In genomic region chr10:128586546-128586945, GRCm38 (mm10) we compare ENCODE assay signal across 11 mouse cellular contexts. TPM values are rescaled to one million over a fixed set of nuclear protein-coding genes. Genes with fewer than 3 reads are reported as not detected.
DNase-seq lines count a peak whose midpoint lies in the region; ATAC-seq and TF ChIP-seq lines count a peak whose summit lies in the region.
"Had no signal": no experiment of that assay in that cellular context is flagged by ENCODE, and none has a peak within 500 bp of the region (broad histone marks: within the 10 kb centered on the region; RNA-seq: fewer than 3 reads in every experiment).

No protein-coding gene starts in this region.

- peak overlapping the region; percentile 98; the same call in 1 of the 2 replicates for H3K4me2 ChIP-seq in embryonic facial prominence, embryonic 14.5 days (ENCODE audit: low read depth, low read length)
- peak overlapping the region; percentile 86 for H3K4me2 ChIP-seq in myocyte (ENCODE audit: low read depth)

- no peaks in the 10 kb centered on the region for H3K36me3 ChIP-seq in embryonic facial prominence, embryonic 14.5 days (ENCODE audit: control insufficient read depth, insufficient read depth, low read length)
- no peaks in the 10 kb centered on the region for H3K36me3 ChIP-seq in myocyte (ENCODE audit: control insufficient read depth, insufficient read depth)

- TF ChIP-seq POLR2A in myocyte (IDR thresholded peaks at IDR 0.05; ENCODE audit: insufficient read length, low read depth), result no peak

- H3K4me1 ChIP-seq in embryonic facial prominence, embryonic 14.5 days (ENCODE audit: control insufficient read depth, insufficient read depth, low read length), result peaks cover 10% of the 10 kb centered on the region; the same call in 1 of the 2 replicates

- H3K9me3 ChIP-seq in embryonic facial prominence, embryonic 14.5 days (ENCODE audit: control insufficient read depth, low read length), result no peaks in the 10 kb centered on the region

- ATAC-seq in embryonic facial prominence, embryonic 14.5 days (ENCODE audit: low read depth), result peak; percentile 16; the same call in 1 of the 2 replicates

- no peak overlapping the region for H3ac ChIP-seq in myocyte (ENCODE audit: control insufficient read depth, insufficient read length)

- peak overlapping the region; percentile 78 for H3K27ac ChIP-seq in layer of hippocampus, adult 2 months
- H3K27ac ChIP-seq in embryonic facial prominence, embryonic 14.5 days (replicated peaks; ENCODE audit: low read depth, low read length), result peak overlapping the region; percentile 86

- WGBS in embryonic facial prominence, embryonic 14.5 days, result 20% methylated on average over 1 of the region's 1 CpGs

- no peak overlapping the region for H3K4me3 ChIP-seq in layer of hippocampus, adult 2 months
- no peak overlapping the region for H3K4me3 ChIP-seq in embryonic facial prominence, embryonic 14.5 days (ENCODE audit: low read depth, low read length)
- peak overlapping the region; percentile 62 for H3K4me3 ChIP-seq in myocyte

- peaks cover 28% of the 10 kb centered on the region for H3K27me3 ChIP-seq in embryonic facial prominence, embryonic 14.5 days (replicated peaks; ENCODE audit: control insufficient read depth, insufficient read depth, low read length)
- H3K27me3 ChIP-seq in myocyte (ENCODE audit: control insufficient read depth, insufficient read depth, insufficient read length), result no peaks in the 10 kb centered on the region

- peak overlapping the region; percentile 30; the same call in 1 of the 2 replicates for H3K9ac ChIP-seq in embryonic facial prominence, embryonic 14.5 days (ENCODE audit: low read depth, low read length)

- DNase-seq in layer of hippocampus, adult 2 months (ENCODE audit: low spot score in 2 of 2), result no peak
- no peak for DNase-seq in layer of hippocampus, postnatal 25 days (ENCODE audit: extremely low spot score in 1 of 2, low spot score in 1 of 2)
- peak; percentile 86 for DNase-seq in brain, adult 2 months (ENCODE audit: low read depth, low spot score)
- peak; percentile 45 for DNase-seq in embryonic facial prominence, embryonic 14.5 days (ENCODE audit: low spot score)
- DNase-seq in gastrocnemius, postnatal 25 days, result no peak
- DNase-seq in yolk sac, embryonic 10.5 days (ENCODE audit: low spot score), result no peak
- DNase-seq in thymus, postnatal 4 days, result no peak
- DNase-seq: adrenal gland, postnatal 10 days; cerebellum, adult 18-20 months; lung, postnatal 14 days had no signal

- no peak for TF ChIP-seq CTCF in layer of hippocampus, adult 2 months (conservative IDR thresholded peaks at IDR 0.05)

- H3K79me2 ChIP-seq in myocyte (ENCODE audit: control insufficient read depth, insufficient read depth), result peaks cover 3% of the 10 kb centered on the region

TF ChIP-seq in myocyte, 11 proteins besides CTCF, POLR2A, EP300 and RAD21:
- TF ChIP-seq MYOG (IDR thresholded peaks at IDR 0.05; ENCODE audit: control insufficient read depth in 1 of 3, insufficient read depth in 1 of 3, insufficient read length in 2 of 3, low read depth in 2 of 3), result no peak
TF ChIP-seq in myocyte: peak in this region for 0.

RNA-seq across cellular contexts. Expression of gene Erbb3, which starts 2.9 kb away (rescaled TPM):
- 1 to 10 TPM; 5.7 to 5.9 TPM for total RNA-seq in layer of hippocampus, adult 2 months (2021)
- 1 to 10 TPM; 9.7 to 10.0 TPM for total RNA-seq in layer of hippocampus, postnatal 25 days (2021)
- 22.5 and 22.7 TPM in 2 replicates for polyA plus RNA-seq in embryonic facial prominence, embryonic 14.5 days (2014; fragmentation: Nextera tagmentation; extraction: Ambion mirVana)
- 23.3 TPM for polyA plus RNA-seq in myocyte (2012; fragmentation: generic; extraction: Trizol)
- total RNA-seq in gastrocnemius, postnatal 25 days (2021), result 1 to 10 TPM; 3.3 to 4.3 TPM

RNA-seq across cellular contexts. Expression of gene Pa2g4, which starts 20.8 kb away (rescaled TPM):
- total RNA-seq in layer of hippocampus, adult 2 months (2021), result 10 to 100 TPM; 61.4 to 64.4 TPM
- total RNA-seq in layer of hippocampus, postnatal 25 days (2021), result 10 to 100 TPM; 62.9 to 65.3 TPM
- polyA plus RNA-seq in embryonic facial prominence, embryonic 14.5 days (2014; fragmentation: Nextera tagmentation; extraction: Ambion mirVana), result 187 and 202 TPM in 2 replicates
- polyA plus RNA-seq in myocyte (2012; fragmentation: generic; extraction: Trizol), result 127 TPM
- total RNA-seq in gastrocnemius, postnatal 25 days (2021), result 10 to 100 TPM; 36.3 to 36.7 TPM

RNA-seq across cellular contexts. Expression of gene Rpl41, which starts 37.4 kb away (rescaled TPM):
- total RNA-seq in layer of hippocampus, adult 2 months (2021), result 1,000 to 10,000 TPM; 1,438 to 1,486 TPM
- total RNA-seq in layer of hippocampus, postnatal 25 days (2021), result 1,000 to 10,000 TPM; 1,459 to 1,623 TPM
- polyA plus RNA-seq in embryonic facial prominence, embryonic 14.5 days (2014; fragmentation: Nextera tagmentation; extraction: Ambion mirVana), result 4,564 and 5,119 TPM in 2 replicates
- 12,553 TPM for polyA plus RNA-seq in myocyte (2012; fragmentation: generic; extraction: Trizol)
- 1,000 to 10,000 TPM in 1 of 2 experiments, 100 to 1,000 TPM in 1; 972 to 1,021 TPM for total RNA-seq in gastrocnemius, postnatal 25 days (2021)

RNA-seq across cellular contexts. Expression of gene Zc3h10, which starts 39.0 kb away (rescaled TPM):
- 10 to 100 TPM; 12.2 to 14.3 TPM for total RNA-seq in layer of hippocampus, adult 2 months (2021)
- 10 to 100 TPM; 13.2 to 14.8 TPM for total RNA-seq in layer of hippocampus, postnatal 25 days (2021)
- 11.4 and 12.5 TPM in 2 replicates for polyA plus RNA-seq in embryonic facial prominence, embryonic 14.5 days (2014; fragmentation: Nextera tagmentation; extraction: Ambion mirVana)
- 13.8 TPM for polyA plus RNA-seq in myocyte (2012; fragmentation: generic; extraction: Trizol)
- total RNA-seq in gastrocnemius, postnatal 25 days (2021), result 1 to 10 TPM; 4.9 to 5.1 TPM

RNA-seq across cellular contexts. Expression of gene Rps26, which starts 40.0 kb away (rescaled TPM):
- 100 to 1,000 TPM; 283 to 303 TPM for total RNA-seq in layer of hippocampus, adult 2 months (2021)
- total RNA-seq in layer of hippocampus, postnatal 25 days (2021), result 100 to 1,000 TPM; 321 to 324 TPM
- 1,114 and 1,162 TPM in 2 replicates for polyA plus RNA-seq in embryonic facial prominence, embryonic 14.5 days (2014; fragmentation: Nextera tagmentation; extraction: Ambion mirVana)
- polyA plus RNA-seq in myocyte (2012; fragmentation: generic; extraction: Trizol), result 1,658 TPM
- 100 to 1,000 TPM; 286 to 348 TPM for total RNA-seq in gastrocnemius, postnatal 25 days (2021)

Comparison
In these comparisons a context has a peak if more than half of its experiments do, and no peak if none do; other contexts are left out.
1. DNase-seq: peak in brain, adult 2 months (single experiment) and embryonic facial prominence, embryonic 14.5 days (single experiment); none in layer of hippocampus, adult 2 months (0 of 2), layer of hippocampus, postnatal 25 days (0 of 2), gastrocnemius, postnatal 25 days (single experiment), yolk sac, embryonic 10.5 days (single experiment) and thymus, postnatal 4 days (single experiment).